Mouse (Mus musculus) right cerebral cortex, adult 18-20 months (tissue): ENCODE measurements around the gene Mrap.

Experiments
- DNase-seq: peaks from one replicate; pipeline ENCODE4 v3.0.0; 2022; ENCODE audit warnings: mixed read lengths

The Mrap gene

GRCm38 (mm10) chr16:90759335-90759734, 21.3 kb downstream of the Mrap start:
- no peak for DNase-seq

- no peak for DNase-seq
Measured at GRCm38 (mm10) chr16:90760515-90760914, 22.5 kb downstream of the Mrap start.

DNA sequence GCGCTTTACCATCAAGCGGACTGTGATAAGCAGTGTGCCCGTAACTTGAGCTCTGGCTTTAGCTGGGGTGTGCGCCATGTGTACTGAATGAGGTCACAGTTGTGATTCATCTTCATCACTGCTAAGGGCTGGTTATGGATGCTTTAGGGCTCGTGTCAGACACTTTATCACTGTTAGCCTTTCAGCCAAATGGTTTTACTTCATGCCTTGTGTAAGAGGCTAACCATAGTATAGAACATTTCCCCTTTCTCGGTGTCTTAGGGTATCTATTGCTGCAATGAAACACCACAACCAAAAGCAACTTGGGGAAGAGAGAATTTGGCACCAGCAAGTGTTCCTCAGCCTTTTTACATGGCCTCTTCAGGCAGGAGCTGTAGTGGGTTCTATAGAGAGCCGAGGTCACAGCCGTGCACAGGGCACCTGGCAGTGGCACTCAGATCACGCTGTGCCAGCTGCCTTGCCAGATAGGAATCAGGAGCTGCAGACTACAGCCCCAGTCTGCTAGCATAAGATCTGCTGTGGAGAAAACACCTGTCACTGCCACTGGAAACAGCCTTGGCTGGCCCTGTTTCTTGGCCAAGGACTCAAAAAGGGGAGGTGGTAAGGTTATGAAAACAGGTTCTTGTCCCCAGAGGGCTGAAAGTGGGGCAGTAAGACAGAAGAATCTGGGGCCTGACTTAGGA, 27.3 kb downstream of the Mrap start:
- no peak for DNase-seq

DNA sequence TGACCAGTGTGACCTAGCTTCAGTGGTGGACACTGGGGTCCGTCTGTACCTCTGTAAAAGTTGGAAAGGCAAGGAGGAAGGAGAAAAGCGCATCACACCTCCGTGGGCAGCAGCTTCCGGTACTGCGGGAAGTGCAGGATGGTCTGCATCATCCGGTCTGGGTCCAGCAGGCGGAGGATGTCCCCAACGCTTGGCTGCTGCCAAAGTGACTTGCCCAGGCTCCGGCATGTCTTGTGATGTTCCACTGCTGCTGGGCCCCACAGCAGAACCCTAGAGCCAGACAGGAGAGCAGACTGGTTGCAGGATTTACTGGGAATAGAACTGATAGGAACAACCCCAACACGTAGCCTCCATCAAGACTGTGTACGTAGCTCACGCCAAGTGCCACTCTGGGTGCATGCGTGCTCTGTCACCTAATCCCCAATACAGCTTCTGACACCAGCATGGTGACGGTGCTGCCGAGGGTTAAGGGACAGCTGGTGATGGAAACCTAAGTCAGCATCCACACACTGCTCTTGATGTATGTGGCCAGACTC, 29.0 kb downstream of the Mrap start:
- no peak for DNase-seq

DNA sequence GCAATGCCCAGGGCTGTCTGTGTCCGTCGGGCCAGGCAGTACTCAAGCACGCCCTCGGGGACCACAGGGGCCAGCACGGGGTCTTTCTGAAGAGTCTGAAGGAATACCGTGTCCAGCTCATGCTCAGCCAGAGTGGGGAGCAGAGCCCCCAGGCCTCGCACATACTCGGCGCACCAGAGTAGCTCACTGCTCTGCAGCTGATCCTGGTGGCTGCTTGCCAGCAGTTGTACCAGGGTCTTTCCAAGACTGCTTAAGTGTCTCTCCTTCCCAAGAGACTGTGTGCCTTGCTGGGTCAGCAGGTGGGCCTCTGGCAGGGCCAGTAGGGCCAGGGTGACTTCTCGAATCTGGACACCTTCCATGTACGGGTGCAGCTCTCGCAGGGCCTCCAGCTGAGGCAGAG, 36.2 kb downstream of the Mrap start:
- DNase-seq = no peak

GRCm38 (mm10) chr16:90774646-90775045, 36.6 kb downstream of the Mrap start:
- no peak for DNase-seq

- DNase-seq = no peak
Measured at GRCm38 (mm10) chr16:90775946-90776520, 38.0 kb downstream of the Mrap start.

DNA sequence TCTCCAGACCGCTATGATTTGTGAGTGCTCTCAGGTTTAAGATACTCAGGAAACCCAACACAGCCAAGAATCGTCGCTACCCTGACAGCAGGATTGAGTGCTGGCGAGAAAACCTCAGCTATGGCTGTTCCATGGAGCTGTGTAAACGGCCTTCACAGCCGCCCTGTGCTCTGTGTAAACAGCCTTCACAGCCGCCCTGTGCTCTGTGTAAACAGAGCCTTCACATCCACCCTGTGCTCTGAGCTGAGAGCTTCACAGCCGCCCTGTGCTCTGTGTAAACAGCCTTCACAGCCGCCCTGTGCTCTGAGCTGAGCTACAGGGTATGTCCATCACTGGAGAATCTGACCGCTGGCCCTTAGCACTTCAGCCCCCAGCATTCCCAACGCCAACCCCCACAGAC, 41.8 kb downstream of the Mrap start:
- no peak for DNase-seq

GRCm38 (mm10) chr16:90783302-90783701, 45.3 kb downstream of the Mrap start:
- no peak for DNase-seq

- DNase-seq = no peak
Measured at GRCm38 (mm10) chr16:90785257-90785656, 47.2 kb downstream of the Mrap start.

DNA sequence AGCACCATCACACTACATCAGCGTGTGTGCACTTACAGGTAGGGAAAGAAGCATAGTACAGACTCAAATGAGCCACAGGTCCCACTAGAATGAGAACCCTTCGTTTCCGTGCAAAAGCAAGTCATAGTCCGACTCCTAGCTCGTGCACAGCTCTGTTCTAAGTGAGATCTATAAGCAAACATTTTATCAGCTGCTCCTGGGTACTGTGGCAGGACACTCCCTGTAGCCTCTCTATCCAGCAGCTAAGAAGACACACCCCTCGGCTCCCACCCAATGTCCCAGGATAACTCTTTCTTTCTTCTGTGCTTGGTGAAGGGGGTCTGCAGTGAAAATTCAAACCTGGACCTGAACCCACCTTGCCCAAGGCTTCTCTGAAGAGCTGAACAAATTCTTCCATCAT, 50.6 kb downstream of the Mrap start:
- no peak for DNase-seq

DNA sequence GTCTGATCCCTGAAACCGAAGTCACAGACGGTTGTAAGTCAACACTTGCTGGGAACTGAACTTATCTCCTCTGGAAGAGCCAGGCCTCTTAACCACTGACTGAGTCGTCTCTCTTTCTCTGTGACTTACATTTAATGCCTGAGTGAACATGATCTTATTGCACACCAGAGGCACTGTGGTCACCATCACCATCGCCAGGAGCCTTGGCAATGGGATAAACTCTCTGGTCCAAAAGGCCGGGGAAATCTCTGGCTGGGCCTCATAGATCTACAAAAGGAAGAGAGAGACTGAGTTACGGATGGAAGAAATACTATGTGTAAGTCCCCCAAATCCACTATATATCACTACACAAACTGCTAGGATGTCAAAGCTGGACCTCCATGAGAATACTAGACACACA, 52.9 kb downstream of the Mrap start:
- no peak for DNase-seq

DNA sequence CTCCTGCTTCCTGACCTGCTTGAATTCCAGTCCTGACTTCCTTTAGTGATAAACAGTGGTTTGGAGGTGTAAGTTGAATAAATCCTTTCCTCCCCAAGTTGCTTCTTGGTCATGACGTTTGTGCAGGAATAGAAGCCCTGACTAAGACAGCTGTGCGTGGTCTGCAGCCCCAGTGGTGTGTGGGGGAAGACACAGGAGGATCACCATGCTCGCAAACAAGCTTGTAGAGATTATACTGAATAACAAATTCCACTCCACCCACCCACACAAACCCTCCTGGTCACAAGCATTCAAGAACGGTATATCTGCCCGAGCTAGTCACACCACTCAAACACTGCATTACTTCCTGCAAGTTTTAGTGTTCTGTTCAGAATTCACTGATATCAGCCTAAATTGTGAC, 54.1 kb downstream of the Mrap start:
- peak; percentile 61 for DNase-seq

GRCm38 (mm10) chr16:90792500-90792899, 54.5 kb downstream of the Mrap start:
- no peak for DNase-seq

DNA sequence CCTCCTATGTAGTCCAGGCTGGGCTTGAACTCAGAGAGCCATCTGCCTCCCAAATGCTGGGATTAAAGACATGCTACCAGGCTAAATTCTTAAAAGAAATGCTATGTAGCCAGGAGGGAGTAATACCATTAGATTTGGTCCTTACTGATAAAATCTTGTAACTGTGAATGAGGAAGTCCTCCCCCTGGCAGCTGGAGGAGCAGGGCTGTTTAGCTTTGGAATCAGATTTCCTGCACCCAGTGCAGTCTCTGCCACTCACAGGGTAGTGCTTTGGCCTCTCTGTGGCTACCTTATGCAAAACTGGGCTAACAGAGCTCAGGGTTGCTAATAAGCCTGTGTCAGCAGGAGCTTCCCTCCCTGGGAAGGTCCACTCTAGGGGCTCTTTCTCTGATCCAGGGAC, 56.7 kb downstream of the Mrap start:
- no peak for DNase-seq

GRCm38 (mm10) chr16:90798446-90798845, 60.4 kb downstream of the Mrap start:
- DNase-seq = no peak

GRCm38 (mm10) chr16:90798848-90799247, 60.8 kb downstream of the Mrap start:
- no peak for DNase-seq
